Comparison of ENCODE assay signal across 9 mouse cellular contexts in the genomic region with DNA sequence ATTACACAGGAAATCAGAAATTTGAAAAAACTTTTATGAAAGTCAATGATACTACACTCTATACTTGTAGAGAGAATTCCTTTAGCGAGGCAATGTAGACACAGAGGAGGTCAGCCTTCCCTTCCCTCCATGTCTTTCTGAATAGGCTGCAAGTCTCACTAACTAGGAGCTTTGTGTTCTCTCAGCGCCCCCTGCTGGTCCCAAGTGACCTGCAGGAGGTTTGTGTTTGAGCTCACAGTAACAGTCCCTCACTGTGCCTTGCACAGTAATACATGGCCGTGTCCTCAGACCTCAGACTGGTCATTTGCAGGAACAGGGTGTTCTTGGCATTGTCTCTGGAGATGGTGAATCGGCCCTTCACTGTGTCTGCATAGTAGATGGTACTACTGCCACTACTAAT.
DNase-seq lines count a peak whose midpoint lies in the region; ATAC-seq lines count a peak whose summit lies in the region.
"Had no signal": no experiment of that assay in that cellular context is flagged by ENCODE, and none has a peak within 500 bp of the region (broad histone marks: within the 10 kb centered on the region; RNA-seq: fewer than 3 reads in every experiment).

No protein-coding gene starts in this region.

- H3K27me3 ChIP-seq in heart, embryonic 11.5 days (ENCODE audit: control insufficient read depth, insufficient read depth, low read length) = no peaks in the 10 kb centered on the region
- no peaks in the 10 kb centered on the region for H3K27me3 ChIP-seq in midbrain, embryonic 14.5 days (ENCODE audit: control insufficient read depth, insufficient read depth, low read length)
- H3K27me3 ChIP-seq: heart, embryonic 15.5 days had no signal

- 35% methylated on average over 4 of the region's 4 CpGs for WGBS in heart, embryonic 11.5 days (ENCODE audit: insufficient replicate concordance)
- WGBS in midbrain, embryonic 14.5 days = 50% methylated on average over 4 of the region's 4 CpGs

- no peak overlapping the region for H3K4me2 ChIP-seq in heart, embryonic 11.5 days
- H3K4me2 ChIP-seq in midbrain, embryonic 14.5 days (ENCODE audit: low read length) = no peak overlapping the region
- H3K4me2 ChIP-seq: heart, embryonic 15.5 days had no signal

- H3K27ac ChIP-seq in heart, embryonic 11.5 days (ENCODE audit: low read depth, low read length) = no peak overlapping the region
- no peak overlapping the region for H3K27ac ChIP-seq in midbrain, embryonic 14.5 days (replicated peaks; ENCODE audit: low read depth, low read length)
- H3K27ac ChIP-seq: heart, embryonic 15.5 days had no signal

- H3K4me1 ChIP-seq in heart, embryonic 11.5 days (ENCODE audit: control insufficient read depth, insufficient read depth, low read length) = no peaks in the 10 kb centered on the region
- no peaks in the 10 kb centered on the region for H3K4me1 ChIP-seq in midbrain, embryonic 14.5 days (ENCODE audit: control insufficient read depth, insufficient read depth, low read length)
- H3K4me1 ChIP-seq: heart, embryonic 15.5 days had no signal

- H3K4me3 ChIP-seq in heart, embryonic 11.5 days (ENCODE audit: low read depth, low read length) = no peak overlapping the region
- H3K4me3 ChIP-seq in midbrain, embryonic 14.5 days (replicated peaks; ENCODE audit: low read depth, low read length) = no peak overlapping the region
- H3K4me3 ChIP-seq: heart, embryonic 15.5 days had no signal

- H3K9ac ChIP-seq in heart, embryonic 11.5 days (ENCODE audit: low read depth, low read length) = no peak overlapping the region
- H3K9ac ChIP-seq in midbrain, embryonic 14.5 days (replicated peaks; ENCODE audit: low read length) = no peak overlapping the region
- H3K9ac ChIP-seq: heart, embryonic 15.5 days had no signal

- H3K9me3 ChIP-seq in heart, embryonic 11.5 days (replicated peaks; ENCODE audit: control insufficient read depth, low read length) = 0 out of 2 replicates have a peak, but pooled peaks cover 2% of the 10 kb centered on the region
- peaks cover 48% of the 10 kb centered on the region for H3K9me3 ChIP-seq in midbrain, embryonic 14.5 days (ENCODE audit: control insufficient read depth, low read length)
- H3K9me3 ChIP-seq: heart, embryonic 15.5 days had no signal

- no peak for ATAC-seq in heart, embryonic 11.5 days (replicated peaks; ENCODE audit: insufficient number of reproducible peaks, low FRiP score, low TSS enrichment)
- no peak for ATAC-seq in midbrain, embryonic 14.5 days (ENCODE audit: low FRiP score, low TSS enrichment)

- no peaks in the 10 kb centered on the region for H3K36me3 ChIP-seq in heart, embryonic 11.5 days (ENCODE audit: control insufficient read depth, insufficient read depth, low read length)
- H3K36me3 ChIP-seq in midbrain, embryonic 14.5 days (ENCODE audit: control insufficient read depth, insufficient read depth, low read length) = no peaks in the 10 kb centered on the region
- H3K36me3 ChIP-seq: heart, embryonic 15.5 days had no signal

- intact Hi-C loops in heart, postnatal 36 days (cut with DNase I) = no loop called here

- DNase-seq in heart, postnatal 36 days = peak; percentile 2 to 15
- peak; percentile 14 for DNase-seq in right cerebral cortex, adult 18-20 months
- DNase-seq in right cerebral cortex, postnatal 25 days = no peak
- DNase-seq in adrenal gland, postnatal 36 days = peak; percentile 58
- peak; percentile 53 to 67 for DNase-seq in kidney, postnatal 25 days
- peak; percentile 74 for DNase-seq in thymus, postnatal 4 days
- no peak for DNase-seq in midbrain, embryonic 14.5 days

Comparison
In these comparisons a context has a peak if more than half of its experiments do, and no peak if none do; other contexts are left out.
1. DNase-seq: peak in heart, postnatal 36 days (2 of 2), right cerebral cortex, adult 18-20 months (single experiment), adrenal gland, postnatal 36 days (2 of 2), kidney, postnatal 25 days (2 of 2) and thymus, postnatal 4 days (single experiment); none in right cerebral cortex, postnatal 25 days (single experiment) and midbrain, embryonic 14.5 days (single experiment).